Mouse (Mus musculus): ENCODE data around the gene Zfp354a. TPM values are rescaled to one million over a fixed set of nuclear protein-coding genes. Genes with fewer than 3 reads are reported as not detected.

The Zfp354a gene
- total RNA-seq (2023) = not detected in 4 replicates

GRCm38 (mm10) chr11:51059151-51059571 lies at the start of gene Zfp354a:
Gene Zfp354a (plus strand): TSS chr11:51059257.

DNA sequence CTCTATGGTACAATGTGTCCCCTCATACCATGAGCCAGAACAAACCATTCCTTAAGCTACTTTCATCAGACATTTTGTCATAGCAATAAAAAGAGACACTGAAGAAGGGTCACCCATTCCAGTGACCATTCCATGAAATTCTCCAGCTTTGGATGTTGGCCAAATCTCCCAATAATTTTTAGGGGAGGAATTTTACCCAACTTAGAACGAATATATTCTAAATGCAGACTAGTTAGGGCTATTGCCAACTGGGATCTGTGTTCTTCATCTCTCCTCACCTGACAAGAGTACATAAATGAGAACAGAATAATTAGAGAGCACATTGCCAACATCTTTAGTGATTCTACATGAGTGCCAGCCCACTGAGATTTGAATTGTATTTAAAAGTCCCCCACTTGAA lies 45.1 kb upstream of the Zfp354a start, which contains the start of gene Olfr54:
Gene Olfr54, plus strand, starts transcription at position 301 of the 400 bp plus-strand sequence.

DNA sequence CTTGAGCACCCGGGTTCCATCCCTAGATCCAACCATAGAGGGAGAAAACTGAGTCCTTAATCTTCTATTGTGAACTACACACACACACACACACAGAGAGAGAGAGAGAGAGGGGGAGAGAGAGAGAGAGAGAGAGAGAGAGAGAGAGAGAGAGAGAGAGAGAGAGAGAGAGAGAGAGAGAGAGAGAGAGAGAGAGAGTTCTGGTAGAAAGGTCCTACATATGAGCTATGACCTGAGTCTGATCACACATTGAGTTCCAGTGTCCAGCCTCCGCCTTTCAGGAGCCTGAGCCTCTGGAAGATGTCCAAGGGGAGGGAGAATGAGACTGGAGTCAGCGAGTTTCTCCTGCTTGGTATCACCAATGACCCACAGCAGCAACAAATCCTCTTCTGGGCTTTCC lies 11.2 kb upstream of the Zfp354a start, which contains the start of gene Olfr1375:
Gene Olfr1375, plus strand, starts transcription at position 301 of the 400 bp plus-strand sequence.

Other genes starting within 250 kb of the Zfp354a start
- 4.7 to 8.7 TPM (median 7.0 TPM) in 4 replicates for gene Zfp354c, start 231.5 kb upstream of the Zfp354a start, total RNA-seq (2023)
- gene Zfp879, start 217.7 kb upstream of the Zfp354a start, total RNA-seq (2023) = not detected in 4 replicates
- 29.7 to 33.0 TPM (median 31.8 TPM) in 4 replicates for gene Grm6, start 208.6 kb upstream of the Zfp354a start, total RNA-seq (2023)
- 0.30 to 0.53 TPM (median 0.44 TPM) in 4 replicates for gene Zfp454, start 171.6 kb upstream of the Zfp354a start, total RNA-seq (2023)
- gene Zfp2, start 143.1 kb upstream of the Zfp354a start, total RNA-seq (2023) = 2.1 to 3.1 TPM (median 2.9 TPM) in 4 replicates
- gene Zfp354b, start 127.6 kb upstream of the Zfp354a start, total RNA-seq (2023) = 0.32 to 0.63 TPM (median 0.43 TPM) in 3 of 4 replicates, not detected in the other
- not detected in 4 replicates for gene 4933414I15Rik, start 115.5 kb upstream of the Zfp354a start, total RNA-seq (2023)
- gene Prop1, start 105.5 kb upstream of the Zfp354a start, total RNA-seq (2023) = not detected in 4 replicates
- gene Olfr1378, start 92.7 kb upstream of the Zfp354a start, total RNA-seq (2023) = not detected in 4 replicates
- gene Olfr1377, start 77.3 kb upstream of the Zfp354a start, total RNA-seq (2023) = not detected in 4 replicates
- not detected in 4 replicates for gene Olfr51, start 55.7 kb upstream of the Zfp354a start, total RNA-seq (2023)
- gene Olfr54, start 45.0 kb upstream of the Zfp354a start, total RNA-seq (2023) = not detected in 4 replicates
- gene Olfr1375, start 11.1 kb upstream of the Zfp354a start, total RNA-seq (2023) = not detected in 4 replicates
- gene Gm12569, start 161.2 kb downstream of the Zfp354a start, total RNA-seq (2023) = not detected in 4 replicates
- 320 to 353 TPM (median 329 TPM) in 4 replicates for gene Clk4, start 202.5 kb downstream of the Zfp354a start, total RNA-seq (2023)
- not detected in 4 replicates for gene BC049762, start 203.8 kb downstream of the Zfp354a start, total RNA-seq (2023)
- 0.78 to 1.0 TPM (median 0.82 TPM) in 4 replicates for gene Col23a1, start 230.7 kb downstream of the Zfp354a start, total RNA-seq (2023)

Data from B cell, adult 62 days (primary cell).